Mouse (Mus musculus): ENCODE results near the gene Gm20388. TPM values are rescaled to one million over a fixed set of nuclear protein-coding genes. Genes with fewer than 3 reads are reported as not detected.

The Gm20388 gene
- total and polyA plus RNA-seq, 2 experiments from 2014 or later, result 51.3 TPM; not detected in 1

- DNase-seq (peak; percentile 83), ATAC-seq (peak; percentile 66)
- Histone ChIP-seq H3K4me2 (ENCODE audit: low read depth) (peak within 1 kb of the TSS; percentile 42), H3K9me3 (ENCODE audit: low read length) (no peaks in the 10 kb centered on the region), H3K4me3 (ENCODE audit: low read depth, low read length) (peak within 1 kb of the TSS; percentile 24), H3K9ac (no peak within 1 kb of the TSS), H3K27ac (ENCODE audit: low read depth, low read length) (no peak within 1 kb of the TSS), H3K36me3 (ENCODE audit: insufficient read depth) (no peaks in the 10 kb centered on the region), H3K4me1 (ENCODE audit: insufficient read depth) (no peaks in the 10 kb centered on the region), H3K27me3 (ENCODE audit: insufficient read depth, low read length) (peaks cover 77% of the 10 kb centered on the region)
- no peak for TF ChIP-seq CTCF (IDR thresholded peaks at IDR 0.05; ENCODE audit: low read depth)
- WGBS, result under 1% methylated on average over 25 of the region's 25 CpGs
Measured at GRCm38 (mm10) chr8:121115948-121116347, 1205.3 kb downstream of the Gm20388 start, which contains the start of gene Foxc2. TSS of gene Foxc2 (plus strand) at chr8:121116171.

- H3K36me3 ChIP-seq (ENCODE audit: insufficient read depth), result no peaks in the 10 kb centered on the region
- H3K9me3 ChIP-seq (ENCODE audit: low read length), result no peaks in the 10 kb centered on the region
- H3K4me2 ChIP-seq (ENCODE audit: low read depth), result peak overlapping the region; percentile 42
- 1% methylated on average over 55 of the region's 55 CpGs for WGBS
- peaks cover 85% of the 10 kb centered on the region for H3K27me3 ChIP-seq (ENCODE audit: insufficient read depth, low read length)
- DNase-seq (no peak), ATAC-seq (no peak)
- no peak overlapping the region for H3K9ac ChIP-seq
- no peak for TF ChIP-seq CTCF (IDR thresholded peaks at IDR 0.05; ENCODE audit: low read depth)
- H3K27ac ChIP-seq (ENCODE audit: low read depth, low read length), result no peak overlapping the region
- H3K4me1 ChIP-seq (ENCODE audit: insufficient read depth), result no peaks in the 10 kb centered on the region
- H3K4me3 ChIP-seq (ENCODE audit: low read depth, low read length), result peak overlapping the region; percentile 24
Measured at GRCm38 (mm10) chr8:121116591-121117185, 1206.0 kb downstream of the Gm20388 start.

GRCm38 (mm10) chr8:121117186-121117651, 1206.6 kb downstream of the Gm20388 start:
- 1% methylated on average over 59 of the region's 62 CpGs for WGBS
- Histone ChIP-seq H3K9ac (no peak overlapping the region), H3K4me1 (ENCODE audit: insufficient read depth) (no peaks in the 10 kb centered on the region), H3K9me3 (ENCODE audit: low read length) (no peaks in the 10 kb centered on the region), H3K27ac (ENCODE audit: low read depth, low read length) (no peak overlapping the region), H3K36me3 (ENCODE audit: insufficient read depth) (no peaks in the 10 kb centered on the region), H3K27me3 (ENCODE audit: insufficient read depth, low read length) (peaks cover 90% of the 10 kb centered on the region), H3K4me3 (ENCODE audit: low read depth, low read length) (peak overlapping the region; percentile 9; the same call in 1 of the 2 replicates), H3K4me2 (ENCODE audit: low read depth) (peak overlapping the region; percentile 42)
- ATAC-seq (peak; percentile 21; the same call in 1 of the 2 replicates), DNase-seq (no peak)
- TF ChIP-seq CTCF (IDR thresholded peaks at IDR 0.05; ENCODE audit: low read depth), result peak; percentile 19; the same call in 1 of the 2 replicates

GRCm38 (mm10) chr8:121117906-121118305, 1207.3 kb downstream of the Gm20388 start:
- under 1% methylated on average over 27 of the region's 28 CpGs for WGBS
- H3K9ac ChIP-seq, result no peak overlapping the region
- no peak overlapping the region for H3K27ac ChIP-seq (ENCODE audit: low read depth, low read length)
- H3K36me3 ChIP-seq (ENCODE audit: insufficient read depth), result no peaks in the 10 kb centered on the region
- H3K4me2 ChIP-seq (ENCODE audit: low read depth), result peak overlapping the region; percentile 42; the same call in 1 of the 2 replicates
- ATAC-seq (no peak), DNase-seq (no peak)
- no peaks in the 10 kb centered on the region for H3K4me1 ChIP-seq (ENCODE audit: insufficient read depth)
- no peaks in the 10 kb centered on the region for H3K9me3 ChIP-seq (ENCODE audit: low read length)
- H3K27me3 ChIP-seq (ENCODE audit: insufficient read depth, low read length), result peaks cover 91% of the 10 kb centered on the region
- no peak for TF ChIP-seq CTCF (IDR thresholded peaks at IDR 0.05; ENCODE audit: low read depth)
- no peak overlapping the region; the same call in 1 of the 2 replicates for H3K4me3 ChIP-seq (ENCODE audit: low read depth, low read length)

- H3K4me1 ChIP-seq (ENCODE audit: insufficient read depth), result no peaks in the 10 kb centered on the region
- peaks cover 95% of the 10 kb centered on the region for H3K27me3 ChIP-seq (ENCODE audit: insufficient read depth, low read length)
- H3K36me3 ChIP-seq (ENCODE audit: insufficient read depth), result no peaks in the 10 kb centered on the region
- WGBS, result 3% methylated on average over 18 of the region's 18 CpGs
- no peaks in the 10 kb centered on the region for H3K9me3 ChIP-seq (ENCODE audit: low read length)
- no peak overlapping the region for H3K4me3 ChIP-seq (ENCODE audit: low read depth, low read length)
- ATAC-seq (no peak), DNase-seq (peak; percentile 54)
- H3K9ac ChIP-seq, result no peak overlapping the region
- no peak overlapping the region for H3K4me2 ChIP-seq (ENCODE audit: low read depth)
- no peak overlapping the region for H3K27ac ChIP-seq (ENCODE audit: low read depth, low read length)
- no peak for TF ChIP-seq CTCF (IDR thresholded peaks at IDR 0.05; ENCODE audit: low read depth)
Measured at GRCm38 (mm10) chr8:121118634-121119420, 1208.2 kb downstream of the Gm20388 start.

GRCm38 (mm10) chr8:121119635-121120455, 1209.2 kb downstream of the Gm20388 start:
- no peak for ATAC-seq
- no peak overlapping the region for H3K27ac ChIP-seq (ENCODE audit: low read depth, low read length)
- DNase-seq, result no peak
- H3K9ac ChIP-seq, result no peak overlapping the region
- WGBS, result 6% methylated on average over 12 of the region's 12 CpGs
- H3K9me3 ChIP-seq (ENCODE audit: low read length), result 0 out of 2 replicates have a peak, but pooled peaks cover 3% of the 10 kb centered on the region
- no peaks in the 10 kb centered on the region for H3K36me3 ChIP-seq (ENCODE audit: insufficient read depth)
- no peak overlapping the region for H3K4me3 ChIP-seq (ENCODE audit: low read depth, low read length)
- TF ChIP-seq CTCF (IDR thresholded peaks at IDR 0.05; ENCODE audit: low read depth), result no peak
- no peaks in the 10 kb centered on the region for H3K4me1 ChIP-seq (ENCODE audit: insufficient read depth)
- no peak overlapping the region for H3K4me2 ChIP-seq (ENCODE audit: low read depth)
- peaks cover 95% of the 10 kb centered on the region for H3K27me3 ChIP-seq (ENCODE audit: insufficient read depth, low read length)

All from forebrain, postnatal 0 days (tissue).